Mouse (Mus musculus) CH12.LX (cell line): ENCODE measurements around the gene Ufsp1.
A peak's percentile ranks its signal among the peaks of the same experiment; 100 is the strongest.

Source experiments
- CHD2 ChIP-seq: IDR thresholded peaks from 2 replicates; pipeline ENCODE4 v1.6.1; 2011; ENCODE audit warnings: low read length, improper control_type of control experiment
- CTCF ChIP-seq, 2 experiments: IDR thresholded peaks in 1 of 2; conservative IDR thresholded peaks in 1 of 2; 2 replicates each; pipeline ENCODE4 v1.5.1; 2011 to 2012; ENCODE audit warnings: low read depth in 2 of 2, low read length in 2 of 2, improper control_type of control experiment in 1 of 2, inconsistent platforms in 1 of 2, mild to moderate bottlenecking in 1 of 2, moderate library complexity in 1 of 2
- E2F4 ChIP-seq: IDR thresholded peaks from 2 replicates; pipeline ENCODE4 v1.6.1; 2011; ENCODE audit warnings: low read depth, low read length, improper control_type of control experiment; ENCODE audit not compliant: insufficient replicate concordance
- EP300 ChIP-seq: IDR thresholded peaks from 2 replicates; pipeline ENCODE4 v1.6.1; 2011; ENCODE audit warnings: low read length, improper control_type of control experiment
- GABPA ChIP-seq: IDR thresholded peaks from 2 replicates; pipeline ENCODE4 v1.6.1; 2012; ENCODE audit warnings: low read depth, low read length, improper control_type of control experiment, inconsistent platforms; ENCODE audit not compliant: insufficient replicate concordance
- KAT2A ChIP-seq: IDR thresholded peaks from 2 replicates; pipeline ENCODE4 v1.6.1; 2012; ENCODE audit warnings: low read length, improper control_type of control experiment, inconsistent platforms; ENCODE audit not compliant: insufficient replicate concordance
- MAZ ChIP-seq: IDR thresholded peaks from 2 replicates; pipeline ENCODE4 v1.6.1; 2012; ENCODE audit warnings: low read depth, mild to moderate bottlenecking, inconsistent platforms, low read length, improper control_type of control experiment, moderate library complexity
- MEF2A ChIP-seq: IDR thresholded peaks from 2 replicates; pipeline ENCODE4 v1.6.1; 2014; ENCODE audit warnings: low read depth, mild to moderate bottlenecking, inconsistent platforms, low read length, improper control_type of control experiment, borderline replicate concordance
- MYC ChIP-seq: IDR thresholded peaks from 2 replicates; pipeline ENCODE4 v1.6.1; 2011; ENCODE audit warnings: low read depth, mild to moderate bottlenecking, improper control_type of control experiment, low read length
- POLR2A ChIP-seq: IDR thresholded peaks from 2 replicates; pipeline ENCODE4 v1.6.1; 2011; ENCODE audit warnings: low read depth, mild to moderate bottlenecking, improper control_type of control experiment, low read length
- POLR2AphosphoS2 ChIP-seq: IDR thresholded peaks from 2 replicates; pipeline ENCODE4 v1.6.1; 2011; ENCODE audit warnings: low read depth, low read length, improper control_type of control experiment
- SIN3A ChIP-seq: IDR thresholded peaks from 2 replicates; pipeline ENCODE4 v1.6.1; 2012; ENCODE audit warnings: low read length, improper control_type of control experiment, inconsistent platforms
- SMC3 ChIP-seq: IDR thresholded peaks from 2 replicates; pipeline ENCODE4 v1.6.1; 2011; ENCODE audit warnings: low read depth, low read length, improper control_type of control experiment
- ZMIZ1 ChIP-seq: IDR thresholded peaks from 2 replicates; pipeline ENCODE4 v1.6.1; 2012; ENCODE audit warnings: low read depth, mild to moderate bottlenecking, inconsistent platforms, low read length, improper control_type of control experiment

GRCm38 (mm10) chr5:137306439-137307005, 12.1 kb downstream of the Ufsp1 start:
- TF ChIP-seq CTCF (conservative IDR thresholded peaks at IDR 0.05 in 1 of 2, IDR thresholded peaks at IDR 0.05 in 1 of 2; ENCODE audit: low read depth in 2 of 2, low read length in 2 of 2), result no peak
- TF ChIP-seq MYC, result no peak
- TF ChIP-seq EP300, result no peak
- TF ChIP-seq POLR2AphosphoS2, result no peak
- peak; percentile 56 for TF ChIP-seq SIN3A
- no peak for TF ChIP-seq KAT2A
- no peak for TF ChIP-seq CHD2
- no peak for TF ChIP-seq POLR2A
- TF ChIP-seq ZMIZ1, result no peak
- TF ChIP-seq E2F4, result 0 out of 2 replicates have a peak, but pooled peaks have one; percentile 43
- no peak for TF ChIP-seq SMC3
- TF ChIP-seq MAZ, result no peak
- TF ChIP-seq GABPA, result no peak
- TF ChIP-seq MEF2A, result no peak
